Mouse (Mus musculus) layer of hippocampus, adult 8-10 months (tissue): ENCODE data around the gene Rbfox1. TPM values are rescaled to one million over a fixed set of nuclear protein-coding genes. Genes with fewer than 3 reads are reported as not detected.
A peak's percentile ranks its signal among the peaks of the same experiment; 100 is the strongest.

Experiments
- DNase-seq, 2 experiments: peaks; one replicate each; pipeline ENCODE4 v3.0.0; 2022; ENCODE audit warnings: low spot score in 2 of 2
- total RNA-seq, 4 experiments: library from RNA; stranded (reverse); gene quantifications; 2 replicates each; pipeline ENCODE4 v1.2.4; 2022

The Rbfox1 gene
- total RNA-seq, 4 experiments from 2014 or later, result 328 to 354 (median 345) TPM

GRCm38 (mm10) chr16:7076305-7076704 is 1191.2 kb downstream of the Rbfox1 start:
- no peak for DNase-seq

- no peak for DNase-seq
Measured at GRCm38 (mm10) chr16:7076707-7077106, 1191.6 kb downstream of the Rbfox1 start.

DNA sequence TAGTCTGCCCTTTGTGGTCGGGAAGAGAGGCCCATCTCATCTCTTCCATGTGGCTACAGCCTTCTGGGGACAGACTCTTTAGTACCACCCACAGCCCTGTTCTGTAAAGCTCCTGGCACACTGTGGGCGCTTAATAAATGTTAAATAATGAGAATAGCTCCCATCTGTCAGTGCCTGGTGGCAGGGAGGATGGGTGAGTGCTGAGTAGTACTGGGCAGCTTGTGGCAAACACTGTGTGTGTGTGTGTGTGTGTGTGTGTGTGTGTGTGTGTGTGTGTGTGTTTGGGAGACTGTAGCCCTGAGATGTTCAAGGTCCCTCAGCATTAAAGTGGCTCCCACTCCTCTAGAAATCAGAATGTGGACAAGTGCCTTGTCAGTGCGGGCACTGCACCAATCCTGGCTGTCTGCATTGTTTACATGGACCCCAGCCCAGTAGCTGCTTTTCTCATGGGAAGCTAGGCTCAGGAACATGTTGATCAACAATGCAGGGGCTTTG is 1196.0 kb downstream of the Rbfox1 start:
- DNase-seq, result peak; percentile 74 to 79

GRCm38 (mm10) chr16:7081684-7082255 is 1196.6 kb downstream of the Rbfox1 start:
- no peak for DNase-seq

DNA sequence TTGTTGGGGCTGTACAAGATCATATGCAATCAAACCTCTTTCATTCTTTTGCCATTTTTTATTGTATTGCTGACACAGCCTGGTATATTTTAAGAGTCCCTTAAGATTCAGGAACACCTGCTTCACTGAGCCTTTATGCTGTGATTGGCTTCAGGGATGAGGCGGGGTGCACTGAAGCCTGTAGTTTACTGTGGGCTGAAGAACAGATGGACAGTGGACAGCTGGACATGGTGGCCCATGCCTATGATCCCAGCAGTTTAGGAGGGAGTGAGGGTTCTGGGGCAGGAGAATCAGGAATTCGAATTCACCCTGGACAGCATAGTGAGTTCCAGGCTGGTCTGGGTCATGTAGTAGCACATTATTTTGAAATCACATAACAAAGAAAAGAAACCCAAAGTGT is 1198.8 kb downstream of the Rbfox1 start:
- DNase-seq, result no peak

DNA sequence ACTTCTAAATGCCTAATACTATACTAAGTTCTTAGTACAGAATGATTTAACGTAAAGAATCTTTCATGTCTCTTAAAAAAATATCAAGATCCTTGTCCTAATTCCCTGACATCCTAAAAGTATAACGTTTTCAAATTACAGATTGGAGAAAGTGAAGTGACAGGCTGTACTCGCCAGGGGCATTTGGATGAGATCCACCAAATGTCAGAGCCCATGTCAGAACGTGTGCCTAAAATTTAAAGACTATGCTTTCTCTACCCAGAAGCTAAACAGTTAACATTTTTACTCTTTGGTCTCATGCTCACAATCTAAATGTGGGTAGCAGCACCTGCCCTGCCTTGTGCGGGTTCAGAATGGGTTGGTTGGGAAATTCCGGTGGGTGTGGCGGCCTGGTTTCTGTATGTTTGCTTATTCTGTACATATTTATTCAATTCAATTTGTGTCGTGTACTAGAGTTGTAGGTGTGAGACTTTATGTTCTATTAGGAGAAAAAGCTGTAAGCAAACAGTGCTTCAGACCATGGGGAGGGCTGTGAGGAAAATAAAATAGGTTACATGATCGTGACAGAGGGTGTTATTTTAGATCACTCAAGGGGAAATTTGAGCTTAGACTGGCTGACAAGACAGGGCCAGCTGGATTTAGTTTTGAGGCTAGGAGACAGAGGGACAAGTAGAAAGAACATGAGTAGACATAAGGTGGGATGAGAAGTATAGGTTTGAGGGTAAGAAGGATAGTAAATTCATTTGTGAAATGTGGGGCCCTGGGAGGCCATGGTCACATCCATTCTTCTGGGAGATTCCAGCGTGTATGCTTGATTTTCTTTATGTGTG is 1203.7 kb downstream of the Rbfox1 start:
- no peak for DNase-seq

DNA sequence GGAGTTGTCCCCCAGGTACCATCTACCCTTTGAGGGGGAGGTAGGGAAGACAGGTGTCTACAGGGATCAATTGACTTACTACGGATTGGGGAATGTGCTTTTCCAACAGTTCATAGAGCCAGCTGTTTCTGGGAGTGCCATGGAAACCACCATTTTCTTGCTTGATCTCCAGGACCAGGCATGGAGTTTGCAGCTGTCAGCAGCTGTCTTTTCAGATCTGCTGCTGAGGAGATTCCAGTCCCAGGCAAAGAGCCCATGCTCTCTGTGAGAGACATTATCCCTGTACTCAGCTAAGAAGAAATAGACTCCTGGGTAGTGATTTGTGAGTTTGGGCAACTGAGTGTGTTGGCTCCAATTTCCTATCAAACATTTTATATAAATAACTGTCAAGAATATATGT is 1204.3 kb downstream of the Rbfox1 start:
- no peak for DNase-seq

- DNase-seq, result no peak
Measured at GRCm38 (mm10) chr16:7090205-7090604, 1205.0 kb downstream of the Rbfox1 start.

DNA sequence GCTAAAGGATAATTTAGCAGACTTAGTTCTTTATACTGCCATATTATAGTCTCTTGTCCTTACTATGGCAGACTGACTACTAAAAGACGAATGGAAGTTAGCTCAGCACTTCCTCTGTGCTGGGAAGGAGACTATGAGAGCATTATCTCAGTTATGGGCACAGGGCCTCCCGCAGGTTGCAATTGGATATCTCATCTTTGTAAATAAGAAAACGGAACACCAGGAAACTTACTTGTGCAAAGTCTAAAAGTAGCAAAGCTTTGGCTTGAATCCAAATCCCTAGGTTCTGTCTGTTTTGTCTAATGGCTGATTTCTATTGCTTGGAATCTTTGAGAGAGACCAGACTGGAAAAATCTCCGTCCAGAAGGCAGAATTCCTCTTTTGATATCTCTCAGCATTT is 1207.7 kb downstream of the Rbfox1 start:
- no peak for DNase-seq

DNA sequence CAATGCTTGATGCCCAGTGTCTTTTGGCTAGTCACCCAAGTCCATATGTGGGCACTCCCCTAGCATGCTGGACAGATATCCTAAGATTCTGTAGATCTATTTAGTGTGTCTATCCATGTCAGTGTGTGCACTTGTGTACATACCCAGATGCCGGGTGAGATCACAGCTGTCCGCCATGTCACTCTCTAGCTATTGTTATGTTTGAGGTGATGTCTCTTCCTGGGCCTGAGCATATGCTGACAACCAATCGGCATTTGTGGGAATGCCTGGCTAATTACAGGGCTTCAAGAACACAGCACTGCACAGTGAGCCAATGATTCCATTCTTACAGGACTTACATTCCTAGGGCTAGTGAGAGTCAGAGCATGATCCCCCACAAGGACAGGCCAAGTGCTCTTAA is 1208.5 kb downstream of the Rbfox1 start:
- no peak for DNase-seq

DNA sequence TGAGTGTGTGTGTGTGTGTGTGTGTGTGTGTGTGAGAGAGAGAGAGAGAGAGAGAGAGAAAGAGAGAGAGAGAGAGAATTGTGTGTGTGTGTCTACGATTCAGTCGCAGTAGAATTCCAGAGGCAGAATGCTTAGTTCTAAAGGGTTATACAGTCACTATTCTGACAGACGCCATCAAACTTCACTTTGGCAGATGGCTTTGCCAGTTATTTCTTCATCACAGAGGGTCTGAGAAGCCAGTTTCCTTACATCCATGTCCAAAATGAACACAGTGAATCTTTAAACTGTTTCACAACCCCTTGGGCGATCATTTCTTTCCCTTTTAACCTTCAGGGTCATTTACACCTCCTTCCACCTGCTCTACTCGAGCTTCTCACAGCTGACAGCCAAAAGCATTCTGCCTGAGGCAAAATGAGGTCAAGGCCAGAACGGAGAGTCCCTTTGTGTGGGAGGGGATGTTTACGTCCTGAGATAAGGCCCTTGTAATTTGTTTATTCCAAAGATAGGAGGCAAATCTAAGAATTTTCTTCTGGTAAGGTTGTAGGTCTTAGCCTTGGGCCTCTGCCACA is 1209.1 kb downstream of the Rbfox1 start:
- no peak for DNase-seq

GRCm38 (mm10) chr16:7097071-7097470 is 1211.9 kb downstream of the Rbfox1 start:
- no peak for DNase-seq

- no peak for DNase-seq
Measured at GRCm38 (mm10) chr16:7097951-7098710, 1213.0 kb downstream of the Rbfox1 start.

DNA sequence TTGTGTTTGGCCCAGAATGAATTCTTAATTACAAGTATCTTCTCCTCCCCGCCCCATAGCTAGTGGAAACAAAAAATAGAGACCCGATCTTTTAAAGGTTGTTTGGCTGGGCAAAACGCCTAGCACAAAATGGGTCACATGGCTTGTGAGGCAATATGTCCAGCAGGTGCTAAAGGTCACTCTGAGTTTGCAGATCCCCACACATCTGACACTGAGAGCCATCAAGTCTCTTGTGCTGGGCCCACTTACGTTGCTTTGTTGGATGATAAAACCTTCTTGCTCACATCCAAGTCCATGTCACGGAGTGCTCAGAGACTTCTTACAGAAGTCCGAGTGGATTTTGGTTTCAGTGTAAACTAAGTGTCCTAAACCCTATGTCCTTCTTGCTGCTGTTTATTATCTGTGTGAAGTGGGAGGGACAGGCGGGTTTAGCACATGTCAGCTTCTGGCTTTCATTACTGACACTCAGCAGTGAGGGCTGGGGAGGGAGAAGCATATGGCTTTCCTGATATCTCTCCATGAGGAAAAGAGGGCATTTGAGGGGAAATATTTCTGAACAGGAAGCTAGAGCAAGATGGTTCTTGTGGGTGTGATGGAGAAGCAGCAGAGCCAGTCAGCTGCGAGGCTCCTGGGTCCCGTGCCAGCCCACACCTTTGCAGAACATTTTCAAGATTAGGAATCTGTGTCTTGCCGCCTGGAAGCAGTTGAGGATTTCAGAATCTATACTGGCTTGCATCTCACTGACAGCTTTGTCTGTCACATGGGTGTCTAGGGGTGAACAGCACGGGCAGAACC is 1214.5 kb downstream of the Rbfox1 start:
- peak; percentile 63 to 69 for DNase-seq

GRCm38 (mm10) chr16:7102486-7102885 is 1217.3 kb downstream of the Rbfox1 start:
- DNase-seq, result no peak

GRCm38 (mm10) chr16:7103301-7103700 is 1218.1 kb downstream of the Rbfox1 start:
- no peak for DNase-seq

- no peak for DNase-seq
Measured at GRCm38 (mm10) chr16:7106450-7107015, 1221.4 kb downstream of the Rbfox1 start.

- no peak for DNase-seq
Measured at GRCm38 (mm10) chr16:7115945-7116344, 1230.8 kb downstream of the Rbfox1 start.

- DNase-seq, result no peak
Measured at GRCm38 (mm10) chr16:7129591-7129990, 1244.4 kb downstream of the Rbfox1 start.

DNA sequence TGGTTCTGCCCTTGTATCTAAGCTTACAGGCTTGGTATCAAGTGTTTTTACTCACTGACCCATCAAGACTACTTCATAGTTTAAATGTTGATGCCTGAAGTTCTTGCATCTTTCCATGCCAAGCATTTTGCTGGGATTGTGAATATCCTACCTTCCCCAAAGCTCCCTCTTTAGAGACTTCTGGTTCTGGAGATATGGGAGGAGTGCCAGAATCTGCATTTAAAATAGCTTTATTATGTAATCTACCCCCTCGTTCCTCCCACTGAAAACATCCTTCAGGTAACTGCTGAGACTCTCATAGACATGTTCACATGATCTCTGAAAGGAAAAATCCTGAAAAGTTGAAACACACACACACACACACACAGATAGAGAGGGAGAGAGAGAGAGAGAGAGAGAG is 1247.3 kb downstream of the Rbfox1 start:
- no peak for DNase-seq

DNA sequence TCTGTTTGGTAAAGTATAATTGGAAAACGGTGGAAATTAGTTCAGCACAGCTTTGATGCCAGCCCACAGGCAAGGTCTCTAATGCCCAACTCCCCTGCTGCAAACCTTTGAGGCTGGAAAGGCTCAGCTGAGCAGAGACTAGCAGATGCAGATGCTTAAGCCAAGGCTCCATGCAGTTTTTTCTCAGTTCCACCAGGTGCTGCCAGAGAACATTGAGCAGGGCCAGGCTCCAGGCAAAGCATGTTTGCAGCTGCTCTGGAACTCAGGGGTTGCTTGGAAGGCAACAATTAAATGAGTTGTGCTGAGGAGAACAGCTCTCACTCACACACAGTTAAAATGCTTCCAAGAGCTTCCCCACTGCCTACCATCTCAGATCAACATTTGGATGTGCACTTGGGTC is 1251.8 kb downstream of the Rbfox1 start:
- peak in 1 of 2 experiments; percentile 39 for DNase-seq
